Mouse (Mus musculus): ENCODE measurements around the gene Ablim2.

Gene Ablim2

DNA sequence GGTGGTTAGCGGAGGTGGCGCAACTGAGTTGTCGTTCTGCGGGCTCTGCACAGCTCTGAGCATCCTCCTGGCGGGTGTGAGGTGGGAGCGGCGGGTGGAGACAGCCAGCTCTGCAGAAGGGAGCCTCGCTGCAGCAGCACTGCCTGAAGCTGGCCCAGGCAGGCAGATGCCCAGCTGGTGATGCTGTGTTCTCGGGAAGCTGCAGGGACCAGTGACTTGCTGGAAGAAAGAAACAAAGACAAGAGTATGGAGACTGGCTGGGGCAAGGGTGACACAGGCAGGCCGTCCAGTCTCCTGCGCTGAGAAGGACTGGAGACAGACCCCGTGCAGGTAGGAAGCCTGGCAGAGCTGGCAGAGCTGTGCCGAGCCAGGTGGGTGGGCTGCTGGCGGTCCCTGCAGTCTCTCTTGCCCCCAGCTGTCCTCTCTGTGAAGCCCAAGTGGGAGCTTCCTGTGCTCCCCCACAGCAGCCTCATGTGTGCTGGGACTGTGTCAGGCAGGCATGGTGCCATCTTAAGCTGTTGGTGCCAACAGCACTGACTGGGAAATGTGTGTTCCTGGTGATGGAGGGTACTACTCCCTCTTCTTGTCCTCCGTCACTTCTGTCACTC, 56.8 kb downstream of the Ablim2 start:
- DNase-seq (ENCODE audit: low spot score in 2 of 2) = no peak

DNA sequence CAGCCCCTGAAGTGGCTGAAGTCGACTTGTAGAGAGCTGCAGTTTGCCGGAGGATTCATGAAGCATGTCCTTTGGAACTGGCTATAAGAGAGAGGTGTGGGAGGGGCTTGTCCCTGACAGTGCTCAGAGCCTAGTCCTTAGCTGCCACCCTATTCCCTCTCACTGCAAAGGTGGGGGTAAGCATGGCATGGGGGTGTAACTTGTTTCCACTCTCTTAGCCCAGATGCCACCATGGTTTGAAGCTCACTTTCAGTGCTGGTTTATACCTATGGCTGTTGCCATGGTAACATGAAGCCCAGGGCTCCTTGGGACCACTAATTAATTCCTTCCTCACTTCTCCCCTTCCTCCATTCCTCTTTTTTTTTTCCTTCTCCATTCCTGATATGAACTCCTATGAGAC, 57.4 kb downstream of the Ablim2 start:
- DNase-seq (ENCODE audit: low spot score in 2 of 2) = no peak

DNA sequence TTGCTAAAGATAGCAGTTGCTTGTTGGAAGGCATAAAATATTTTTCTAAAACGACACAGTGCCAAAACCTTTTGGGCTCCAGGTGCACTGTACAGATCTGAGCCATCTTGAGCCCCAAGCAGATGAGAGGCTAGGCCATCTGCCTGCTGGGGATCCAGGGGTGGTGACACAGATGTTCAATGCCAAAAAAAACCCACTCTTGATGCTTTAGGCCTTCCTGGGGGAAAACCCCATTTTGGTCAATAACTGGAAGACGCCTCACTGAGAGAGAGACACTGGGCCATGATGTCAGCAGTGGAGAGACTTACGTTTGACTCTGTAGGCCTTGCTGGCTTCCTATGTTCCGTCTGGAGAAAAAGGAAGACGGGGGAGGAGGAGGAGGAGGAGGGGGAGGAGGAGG, 59.6 kb downstream of the Ablim2 start:
- DNase-seq (ENCODE audit: low spot score in 2 of 2) = no peak

DNA sequence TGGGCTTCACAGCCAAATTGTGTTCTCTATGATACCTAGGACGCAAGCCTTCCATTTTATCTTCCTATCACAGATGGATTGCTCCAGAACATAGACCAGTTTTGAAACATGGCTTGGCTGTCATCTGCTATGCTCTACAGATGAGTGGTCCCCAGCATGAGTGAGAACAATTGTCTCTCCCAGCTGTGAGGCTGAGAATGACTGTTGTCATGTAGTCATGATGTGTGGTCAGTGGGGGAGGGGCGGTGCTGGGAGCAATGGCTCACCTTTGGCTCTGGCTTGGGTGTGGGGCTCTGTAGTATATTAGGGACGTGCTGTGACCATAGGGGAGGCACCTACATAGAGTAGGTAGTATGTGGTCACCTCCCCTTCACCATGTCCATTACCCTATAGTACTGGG, 60.2 kb downstream of the Ablim2 start:
- no peak for DNase-seq (ENCODE audit: low spot score in 2 of 2)

DNA sequence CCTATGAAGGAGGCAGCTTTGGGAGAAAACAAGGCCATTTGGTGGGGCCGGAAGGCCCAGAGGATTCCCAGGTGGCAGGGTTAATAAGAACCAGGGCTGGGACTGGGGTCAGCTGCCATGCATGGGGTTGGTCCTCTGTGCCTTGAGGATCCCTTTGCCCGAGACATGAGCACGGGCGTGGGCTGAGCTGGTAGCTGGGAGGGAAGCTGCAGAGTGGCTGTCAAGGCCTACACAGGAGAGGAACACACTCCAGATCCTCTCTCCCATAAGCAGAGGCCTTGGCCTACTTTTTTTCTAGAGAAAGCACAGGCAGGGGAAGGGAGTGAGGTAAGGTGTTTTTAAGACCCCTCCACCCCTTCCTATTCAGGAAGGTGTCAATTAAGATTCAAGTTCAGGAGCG, 65.0 kb downstream of the Ablim2 start:
- DNase-seq (ENCODE audit: low spot score in 2 of 2) = no peak

DNA sequence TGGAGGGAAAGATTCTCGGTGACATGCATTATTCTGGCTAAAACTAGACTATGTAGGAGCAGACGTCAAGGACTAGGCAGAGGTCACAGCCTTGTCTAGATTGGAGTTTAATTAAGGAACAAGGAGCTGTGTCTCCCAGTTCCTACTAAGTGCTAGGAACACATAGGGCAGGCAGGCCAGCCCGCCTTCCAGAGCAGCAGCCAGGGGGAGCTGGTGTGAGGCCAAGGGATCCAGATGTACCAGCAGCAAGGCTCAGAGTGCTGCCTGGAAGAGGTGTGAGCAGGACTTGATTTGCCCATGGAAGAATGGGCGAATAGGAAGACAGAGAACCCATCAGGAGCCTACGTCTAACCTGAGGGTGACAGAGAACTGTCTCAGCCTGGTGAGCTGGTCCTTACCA, 68.8 kb downstream of the Ablim2 start:
- no peak for DNase-seq (ENCODE audit: low spot score in 2 of 2)

DNA sequence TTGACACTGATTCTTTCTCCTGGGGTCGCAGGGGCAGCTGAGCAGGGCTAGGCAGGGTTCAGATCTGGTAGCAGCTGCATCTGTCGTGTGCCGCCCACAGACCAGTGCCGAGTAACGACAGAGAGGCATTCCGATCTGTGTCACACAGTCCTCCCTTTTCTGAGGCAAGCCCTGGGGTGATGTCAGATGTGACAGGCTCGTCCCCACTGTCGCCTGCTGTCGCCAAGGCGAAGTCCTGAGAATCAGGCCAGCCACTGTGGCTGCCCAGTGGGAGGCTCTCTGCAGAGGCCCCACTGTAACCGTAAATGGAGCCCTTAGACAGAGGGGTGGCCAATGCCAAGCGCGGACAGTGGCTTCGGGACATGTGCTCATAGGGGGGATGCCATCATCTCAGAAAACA, 69.4 kb downstream of the Ablim2 start:
- no peak for DNase-seq (ENCODE audit: low spot score in 2 of 2)

DNA sequence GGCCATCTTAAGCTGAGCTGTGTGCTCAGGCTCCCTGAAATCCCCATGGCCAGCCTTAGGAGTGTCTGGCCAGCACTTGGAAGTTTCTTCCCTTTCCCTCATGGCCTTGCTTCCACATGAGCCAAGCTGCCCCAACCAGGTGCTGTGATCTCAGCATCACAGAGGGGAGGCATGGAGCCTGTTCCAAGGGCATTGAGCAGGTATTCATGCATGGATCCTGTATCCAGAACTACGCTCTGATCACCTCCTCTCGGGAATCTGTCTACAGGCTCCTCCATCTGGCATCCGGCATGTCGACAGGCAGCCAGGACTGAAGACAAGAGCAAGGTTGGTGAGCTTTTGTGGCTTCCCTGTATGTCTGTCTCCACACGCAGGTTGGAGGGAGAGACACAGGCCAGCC, 70.2 kb downstream of the Ablim2 start:
- no peak for DNase-seq (ENCODE audit: low spot score in 2 of 2)

DNA sequence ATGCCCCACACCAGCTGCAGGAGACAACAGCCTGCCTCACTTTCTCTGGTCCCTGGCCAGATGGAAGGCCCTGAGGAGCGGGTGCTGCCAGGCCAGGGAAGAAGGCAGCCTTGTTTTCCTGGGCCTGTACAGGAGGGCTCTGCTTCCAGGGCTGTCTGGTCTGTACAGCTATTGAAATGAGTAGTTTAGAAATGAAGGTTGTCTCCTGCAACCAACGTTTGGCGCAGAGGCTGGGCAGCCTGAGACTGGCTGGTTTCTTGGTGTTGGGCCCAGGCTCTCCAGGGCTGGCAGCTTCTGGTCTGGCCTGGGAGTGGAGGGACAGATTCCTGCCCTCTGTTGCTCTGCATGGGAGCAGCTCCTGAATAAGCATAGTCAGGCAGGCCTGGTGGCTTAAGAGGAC, 72.4 kb downstream of the Ablim2 start:
- DNase-seq (ENCODE audit: low spot score in 2 of 2) = no peak

DNA sequence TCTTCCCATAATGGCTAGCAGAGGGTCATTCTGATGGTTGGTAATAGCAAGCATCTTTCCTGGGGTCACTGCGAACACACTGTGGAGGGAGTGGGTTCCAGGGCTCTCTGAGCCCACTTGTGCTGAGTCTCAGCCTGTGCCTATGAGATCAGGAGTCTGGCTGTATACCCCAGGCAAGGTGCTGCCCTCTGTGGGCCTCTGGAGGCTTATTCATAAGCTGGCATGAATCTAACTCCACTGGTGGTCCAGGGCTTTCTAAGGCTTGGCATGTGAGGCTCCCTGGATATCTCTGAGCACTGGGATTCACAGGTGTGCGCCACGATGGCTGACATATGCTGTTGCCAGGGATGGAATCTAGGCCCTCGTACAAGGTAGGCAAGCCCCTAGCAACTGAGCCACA, 76.2 kb downstream of the Ablim2 start:
- DNase-seq (ENCODE audit: low spot score in 2 of 2) = no peak

DNA sequence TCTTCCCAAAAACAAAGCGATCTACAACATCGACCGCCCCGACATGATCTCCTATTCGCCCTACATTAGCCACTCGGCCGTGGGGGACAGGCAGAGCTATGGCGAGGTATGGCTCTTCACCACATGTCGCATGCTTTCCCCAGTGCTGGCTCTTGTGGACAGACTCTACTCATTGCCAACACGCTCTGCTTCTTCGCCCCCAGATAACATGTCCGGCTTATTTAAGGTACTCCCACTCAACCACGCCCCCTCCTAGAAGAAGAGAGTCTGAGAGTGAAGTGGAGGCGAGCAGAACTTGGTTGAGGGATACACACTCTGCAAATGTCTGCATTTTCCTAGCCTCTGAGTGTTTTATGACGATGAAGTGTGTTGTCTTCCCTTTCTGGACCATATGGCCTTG, 79.3 kb downstream of the Ablim2 start:
- DNase-seq (ENCODE audit: low spot score in 2 of 2) = no peak

DNA sequence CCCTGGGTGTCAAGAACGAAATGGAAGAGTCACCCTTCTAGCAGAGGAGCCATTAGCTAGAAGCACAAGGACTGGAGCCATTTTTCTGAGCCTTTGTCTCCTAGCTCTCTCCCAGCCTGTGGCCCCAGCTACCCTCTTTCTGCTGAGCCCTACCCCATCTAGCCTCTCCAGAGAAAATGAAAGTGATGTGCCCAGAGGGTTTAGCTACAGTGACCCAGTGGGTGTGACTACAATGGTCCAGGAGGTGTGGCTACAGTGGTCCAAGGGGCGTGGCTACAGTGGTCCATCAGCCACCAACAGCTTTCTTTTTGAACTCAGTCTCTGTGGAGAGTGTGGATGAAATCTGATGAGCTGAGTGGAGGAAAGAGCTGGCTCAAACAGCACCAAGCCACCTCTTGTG, 81.6 kb downstream of the Ablim2 start:
- DNase-seq (ENCODE audit: low spot score in 2 of 2) = no peak

DNA sequence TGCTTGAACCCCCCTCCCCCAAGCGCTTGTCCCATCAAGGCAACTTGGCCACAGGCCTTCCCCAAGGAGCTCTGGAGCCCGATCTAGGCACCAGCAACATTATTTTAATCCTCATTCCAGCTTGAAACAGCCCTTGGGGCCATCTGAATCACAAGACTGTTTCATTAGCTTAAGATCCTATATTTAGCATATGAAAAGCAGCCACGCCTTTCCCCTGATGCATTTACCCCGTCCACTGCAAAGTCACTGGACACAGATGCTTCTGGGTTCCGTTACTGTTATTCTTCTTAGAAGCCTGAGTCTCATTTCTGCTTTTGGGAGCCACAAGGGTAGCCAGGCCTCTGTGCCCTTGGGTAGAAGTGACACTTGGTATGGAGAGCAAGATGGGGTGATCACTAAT, 93.8 kb downstream of the Ablim2 start:
- no peak for DNase-seq (ENCODE audit: low spot score in 2 of 2)

DNA sequence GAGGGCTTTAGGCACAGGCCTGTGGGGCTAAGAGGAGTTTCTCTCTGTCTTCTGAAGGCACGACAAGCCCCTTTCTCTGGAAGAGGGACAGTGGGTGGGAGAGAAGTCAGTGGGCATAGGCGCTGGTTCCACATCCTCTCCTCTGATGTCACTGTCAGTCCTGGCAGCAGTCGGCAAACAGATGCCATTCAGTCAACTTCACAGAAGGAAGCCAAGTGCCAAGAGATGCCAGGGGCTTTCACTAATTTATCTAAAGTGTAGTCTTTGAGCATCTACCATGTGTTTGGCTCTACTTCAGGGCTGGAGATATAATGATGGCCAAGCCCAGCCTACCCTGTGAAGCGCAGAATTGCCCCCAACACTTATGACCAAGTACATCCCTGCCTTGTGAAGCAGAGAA, 95.8 kb downstream of the Ablim2 start:
- no peak for DNase-seq (ENCODE audit: low spot score in 2 of 2)

DNA sequence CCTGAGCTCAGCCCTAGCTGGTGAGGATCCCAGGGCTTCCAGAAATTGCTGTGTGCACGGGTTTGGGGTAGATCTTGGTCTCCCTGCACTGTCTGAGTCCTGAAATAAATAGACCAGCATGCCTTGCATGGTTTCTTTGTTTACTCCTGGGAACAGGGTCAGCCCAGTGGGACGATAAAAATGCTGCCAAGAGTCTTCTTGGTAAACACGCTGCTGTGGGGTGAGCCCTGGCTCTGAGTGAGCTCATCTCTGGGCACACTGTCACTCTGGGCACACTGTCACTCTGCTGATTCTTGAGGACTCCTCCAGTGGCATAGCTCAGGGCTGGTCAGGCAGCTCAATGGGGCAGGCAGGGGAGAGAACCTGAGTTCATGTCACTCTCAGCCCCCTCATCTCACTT, 98.6 kb downstream of the Ablim2 start:
- DNase-seq (ENCODE audit: low spot score in 2 of 2) = no peak

DNA sequence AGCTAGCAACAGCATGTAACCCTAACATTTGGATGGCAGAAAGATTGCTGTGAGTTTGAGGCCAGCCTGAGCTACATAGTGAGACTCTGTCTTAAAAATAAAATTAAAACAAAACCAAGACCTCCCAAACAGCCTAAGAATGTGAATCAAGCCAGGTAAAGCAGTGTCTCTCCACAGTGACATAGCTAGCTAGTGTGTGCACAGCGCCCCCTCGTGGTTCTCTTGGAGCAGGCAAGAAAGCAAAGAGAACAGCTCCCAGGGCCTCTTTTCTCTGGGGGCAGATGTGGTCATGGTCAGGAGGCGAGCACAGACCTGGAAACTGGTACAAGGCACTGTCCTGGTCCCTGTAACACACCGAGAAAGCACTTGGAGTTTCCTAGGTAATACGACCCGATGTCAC, 100.4 kb downstream of the Ablim2 start:
- peak; percentile 35 to 83 for DNase-seq (ENCODE audit: low spot score in 2 of 2)

DNA sequence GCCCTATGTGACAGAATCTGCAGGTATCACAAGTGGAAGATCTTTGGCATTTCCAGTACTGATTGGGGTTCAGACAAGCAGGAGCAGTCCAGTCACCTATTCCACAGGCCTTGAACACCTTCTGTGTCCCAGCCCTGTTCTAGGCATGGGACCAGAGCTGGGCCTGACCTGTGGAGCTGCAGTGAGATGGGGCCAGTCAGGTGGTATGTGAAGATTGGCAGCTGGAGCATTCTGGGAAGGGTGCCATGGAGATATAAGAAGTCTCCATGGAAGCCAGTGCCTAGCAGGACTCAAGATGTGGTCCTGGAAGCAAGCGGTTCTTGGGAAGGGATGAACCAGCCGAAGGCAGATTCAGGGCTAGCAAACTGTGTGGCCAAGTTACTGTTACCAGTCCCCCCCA, 103.8 kb downstream of the Ablim2 start:
- DNase-seq (ENCODE audit: low spot score in 2 of 2) = no peak

DNA sequence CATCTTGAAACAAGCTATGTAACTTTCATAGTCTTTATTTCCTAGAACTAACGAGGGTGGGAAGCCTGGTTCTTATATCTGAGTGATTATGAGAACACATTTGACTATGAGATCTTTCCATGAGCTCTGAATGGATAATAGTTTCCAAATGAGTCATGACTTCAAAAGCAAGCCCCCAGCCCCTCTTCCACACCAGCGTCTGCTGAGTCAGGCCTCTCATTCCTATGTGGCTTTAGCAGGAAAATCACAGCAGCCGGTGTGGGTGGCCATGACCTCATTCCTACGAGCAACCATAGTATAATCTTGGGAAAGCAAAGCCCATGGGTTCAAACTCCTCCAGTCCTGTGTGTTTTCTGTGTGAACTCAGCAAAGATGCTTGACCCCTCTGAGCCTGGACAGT, 112.3 kb downstream of the Ablim2 start:
- DNase-seq (ENCODE audit: low spot score in 2 of 2) = no peak

DNA sequence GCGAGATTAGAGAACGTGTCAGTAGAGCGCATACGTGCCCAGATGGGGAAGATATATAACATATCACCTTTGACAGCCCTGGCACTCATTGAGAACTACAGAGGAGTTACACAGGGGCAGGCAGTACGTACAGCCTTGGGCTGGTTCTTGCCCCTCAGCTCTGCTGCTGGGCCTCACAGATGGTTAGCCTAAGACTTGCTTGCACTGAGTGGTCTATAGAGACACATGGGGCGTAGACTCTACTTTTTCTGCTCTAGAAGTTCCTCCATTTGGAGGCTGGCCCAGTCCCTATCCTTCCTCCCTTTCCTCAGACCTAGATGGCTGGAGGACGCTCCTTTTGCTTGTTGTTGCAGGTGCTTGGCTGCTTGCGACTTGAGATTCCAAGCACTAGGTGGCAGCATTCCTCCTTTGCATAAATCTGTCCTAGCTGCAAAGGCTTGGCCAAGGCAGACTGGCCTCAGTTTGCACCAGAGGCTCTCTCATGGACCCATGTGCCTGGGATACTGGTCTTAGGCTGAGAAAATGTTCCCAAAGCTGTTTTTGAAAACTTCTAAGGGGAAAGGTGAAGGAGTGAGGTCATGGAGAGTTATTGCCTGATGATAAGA, 112.8 kb downstream of the Ablim2 start:
- peak; percentile 34 to 71 for DNase-seq (ENCODE audit: low spot score in 2 of 2)

DNA sequence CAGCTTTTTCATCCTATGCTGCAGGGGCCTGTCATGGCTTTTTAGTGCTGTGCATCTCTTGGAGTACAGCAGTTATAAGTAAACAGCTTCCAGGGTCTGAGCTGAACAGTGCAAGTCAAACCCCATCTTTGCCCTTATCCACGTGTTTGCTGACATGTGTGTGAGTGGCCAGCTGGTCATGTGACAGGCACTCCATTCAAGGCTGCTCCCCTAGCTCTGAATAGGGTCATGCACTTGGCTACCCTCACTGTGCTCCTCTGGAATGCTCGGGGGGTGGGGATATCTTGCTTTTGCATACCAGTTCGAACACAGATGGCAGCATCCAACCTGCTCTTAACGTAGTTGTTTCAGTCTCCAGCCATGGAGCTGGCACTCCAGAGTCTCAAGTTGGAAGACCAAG, 115.7 kb downstream of the Ablim2 start:
- no peak for DNase-seq (ENCODE audit: low spot score in 2 of 2)

DNA sequence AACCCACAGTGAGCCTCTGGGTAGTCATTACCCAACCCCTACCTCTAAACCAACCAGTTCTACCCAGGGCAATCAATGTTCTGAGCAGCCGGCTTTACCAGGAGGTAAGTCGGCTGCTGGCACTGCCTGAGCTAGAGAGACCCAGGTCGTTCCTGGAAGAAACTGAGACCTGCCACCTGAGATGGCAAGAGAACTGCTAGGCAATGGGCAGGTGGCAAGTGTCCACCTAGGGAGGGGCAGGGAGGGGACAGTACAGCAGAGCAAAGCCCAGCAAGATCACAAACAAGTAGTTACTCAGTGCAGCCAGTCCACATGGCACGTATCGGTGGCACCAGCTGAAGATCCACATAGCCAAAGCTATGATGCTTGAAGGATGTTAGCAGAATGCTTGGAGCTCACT, 118.6 kb downstream of the Ablim2 start:
- no peak for DNase-seq (ENCODE audit: low spot score in 2 of 2)

DNA sequence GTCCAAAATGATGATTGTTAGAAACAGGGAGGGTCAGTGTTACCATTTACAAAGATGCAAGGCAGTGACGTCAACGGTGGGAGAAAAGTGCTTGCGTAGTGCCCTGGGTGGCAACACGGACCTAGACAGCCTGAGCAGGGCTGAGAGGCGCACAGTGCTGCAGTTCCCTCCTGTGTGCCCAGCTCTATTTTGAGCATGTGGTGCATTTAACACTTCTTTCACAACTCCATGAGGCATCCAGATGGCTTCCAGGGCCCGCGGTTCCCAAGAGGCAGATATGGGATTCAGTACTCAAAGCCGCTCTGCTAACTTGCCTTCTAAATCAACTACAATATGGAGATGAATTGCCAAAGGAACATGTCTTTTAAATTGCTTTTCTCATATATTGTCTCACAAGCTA, 121.5 kb downstream of the Ablim2 start:
- no peak for DNase-seq (ENCODE audit: low spot score in 2 of 2)

DNA sequence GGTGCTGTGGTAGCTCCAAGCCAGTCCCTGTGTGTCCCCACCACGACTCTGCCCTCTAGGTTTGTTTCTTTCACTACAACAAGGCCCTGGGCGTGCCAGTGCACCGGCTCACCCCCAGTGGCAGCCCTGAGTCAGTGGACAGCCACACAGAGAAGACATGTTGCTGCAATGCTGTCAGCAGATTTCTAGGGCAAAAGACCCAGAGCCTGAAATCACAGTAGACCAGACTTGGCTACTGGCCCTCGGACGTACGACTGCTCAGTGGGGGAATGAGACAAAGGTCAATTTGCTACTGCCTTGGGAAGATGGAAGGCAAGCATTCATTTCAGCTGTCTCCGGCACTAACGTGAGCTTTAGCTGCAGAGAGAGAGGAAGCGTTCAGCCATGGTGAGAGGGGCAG, 124.7 kb downstream of the Ablim2 start:
- no peak for DNase-seq (ENCODE audit: low spot score in 2 of 2)

DNA sequence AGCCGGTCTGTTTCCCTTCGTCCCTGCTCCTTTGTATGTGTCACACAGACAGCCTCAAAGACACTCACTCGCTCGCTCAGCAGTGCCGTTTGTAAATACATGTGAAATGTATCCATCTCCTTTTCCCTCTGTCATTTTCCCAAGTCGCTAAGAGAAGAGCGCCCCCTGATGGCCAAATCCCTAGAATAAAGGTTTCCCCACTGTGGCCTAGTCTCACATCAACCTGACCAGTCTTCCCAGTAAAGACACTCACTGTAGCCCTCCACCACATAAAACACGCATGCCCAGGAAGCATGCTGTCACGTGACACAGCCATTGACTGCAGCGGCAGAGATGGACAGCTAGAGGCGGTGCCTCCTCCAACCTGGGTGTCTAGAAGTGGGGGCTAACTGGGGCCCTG, 126.6 kb downstream of the Ablim2 start:
- DNase-seq (ENCODE audit: low spot score in 2 of 2) = peak in 1 of 2 experiments; percentile 67

Data from spleen, postnatal 4 days (tissue).